Mouse (Mus musculus) forebrain, embryonic 16.5 days (tissue): ENCODE data around the gene Nfix. TPM values are rescaled to one million over a fixed set of nuclear protein-coding genes. Genes with fewer than 3 reads are reported as not detected.

Experiments used
- ATAC-seq: fragments of 200-750 bp; cut with Nextera tagmentation; 2 replicates; pipeline ENCODE4 v1.8.0; 2017; ENCODE audit warnings: mild to moderate bottlenecking, moderate library complexity
- H3K27ac ChIP-seq: fragments of 300-500 bp; sonication (generic); 2 replicates; pipeline ENCODE4 v1.5.1; 2014; ENCODE audit warnings: low read length, control low read depth
- H3K27me3 ChIP-seq: fragments of 300-500 bp; sonication (generic); replicated peaks from 2 replicates; pipeline ENCODE4 v1.6.1; 2014; ENCODE audit warnings: low read length; ENCODE audit not compliant: control insufficient read depth, insufficient read depth
- H3K36me3 ChIP-seq: fragments of 300-500 bp; sonication (generic); 2 replicates; pipeline ENCODE4 v1.6.1; 2014; ENCODE audit not compliant: control insufficient read depth, insufficient read depth
- H3K4me1 ChIP-seq: fragments of 300-500 bp; sonication (generic); replicated peaks from 2 replicates; pipeline ENCODE4 v1.6.1; 2014; ENCODE audit warnings: low read length; ENCODE audit not compliant: control insufficient read depth, insufficient read depth
- H3K4me2 ChIP-seq: fragments of 300-500 bp; sonication (generic); 2 replicates; pipeline ENCODE4 v1.6.1; 2014; ENCODE audit warnings: mild to moderate bottlenecking, low read length, control low read depth
- H3K4me3 ChIP-seq: fragments of 300-500 bp; sonication (generic); replicated peaks from 2 replicates; pipeline ENCODE4 v1.5.1; 2014; ENCODE audit warnings: mild to moderate bottlenecking, low read length, control low read depth
- H3K9ac ChIP-seq: fragments of 300-500 bp; sonication (generic); replicated peaks from 2 replicates; pipeline ENCODE4 v1.6.1; 2014; ENCODE audit warnings: low read depth, low read length, control low read depth
- H3K9me3 ChIP-seq: fragments of 300-500 bp; sonication (generic); 2 replicates; pipeline ENCODE4 v1.6.1; 2016; ENCODE audit warnings: low read length; ENCODE audit not compliant: control insufficient read depth
- WGBS: fragments of 180-500 bp; shearing (Covaris S2); extraction: QIAGEN DNeasy Blood & Tissue Kit; methylation state at CpG from one replicate; pipeline ENCODE4 v1.1.7; 2014; 5-methylcytosine and 5-hydroxymethylcytosine counted together
- polyA plus RNA-seq: library from polyadenylated mRNA; unstranded; fragments of >200 nt; fragmentation: Nextera tagmentation; extraction: Ambion mirVana; gene quantifications from 2 replicates; pipeline ENCODE4 v1.2.1, GENCODE M21; 2015

The Nfix gene
- polyA plus RNA-seq, 1 experiment from 2014 or later: 440 TPM

- no peaks in the 10 kb centered on the region for H3K36me3 ChIP-seq
- peak overlapping the region; percentile 81 for H3K4me2 ChIP-seq
- 9% methylated on average over 34 of the region's 34 CpGs for WGBS
- H3K4me1 ChIP-seq: peaks cover 53% of the 10 kb centered on the region
- H3K27ac ChIP-seq: peak overlapping the region; percentile 99
- no peaks in the 10 kb centered on the region for H3K9me3 ChIP-seq
- ATAC-seq: no peak
- H3K4me3 ChIP-seq: peak overlapping the region; percentile 49
- H3K9ac ChIP-seq: peak overlapping the region; percentile 81
- 0 out of 2 replicates have a peak, but pooled peaks cover 2% of the 10 kb centered on the region for H3K27me3 ChIP-seq
These were observed 28.2 kb downstream of the Nfix start for GRCm38 (mm10) chr8:84771941-84772378.

GRCm38 (mm10) chr8:84771000-84771687 is 29.0 kb downstream of the Nfix start:
- peak overlapping the region; percentile 81 for H3K9ac ChIP-seq
- peaks cover 53% of the 10 kb centered on the region for H3K4me1 ChIP-seq
- peak overlapping the region; percentile 99 for H3K27ac ChIP-seq
- no peaks in the 10 kb centered on the region for H3K27me3 ChIP-seq
- no peaks in the 10 kb centered on the region for H3K36me3 ChIP-seq
- peak overlapping the region; percentile 81 for H3K4me2 ChIP-seq
- WGBS: 27% methylated on average over 5 of the region's 5 CpGs
- H3K4me3 ChIP-seq: peak overlapping the region; percentile 49
- ATAC-seq: no peak
- no peaks in the 10 kb centered on the region for H3K9me3 ChIP-seq

- 20% methylated on average over 12 of the region's 12 CpGs for WGBS
- Histone ChIP-seq H3K9ac (peak overlapping the region; percentile 81), H3K27me3 (no peaks in the 10 kb centered on the region), H3K27ac (peak overlapping the region; percentile 99), H3K36me3 (no peaks in the 10 kb centered on the region), H3K4me3 (peak overlapping the region; percentile 49), H3K4me1 (peaks cover 53% of the 10 kb centered on the region), H3K4me2 (peak overlapping the region; percentile 81), H3K9me3 (no peaks in the 10 kb centered on the region)
- ATAC-seq: no peak
These were observed 29.8 kb downstream of the Nfix start for GRCm38 (mm10) chr8:84770100-84770953.

- Histone ChIP-seq H3K9ac (peak overlapping the region; percentile 81), H3K27me3 (no peaks in the 10 kb centered on the region), H3K4me3 (peak overlapping the region; percentile 49), H3K4me1 (peaks cover 54% of the 10 kb centered on the region), H3K27ac (peak overlapping the region; percentile 99), H3K9me3 (no peaks in the 10 kb centered on the region), H3K36me3 (no peaks in the 10 kb centered on the region), H3K4me2 (peak overlapping the region; percentile 81)
- 61% methylated on average over 8 of the region's 8 CpGs for WGBS
- ATAC-seq: no peak
These were observed 30.8 kb downstream of the Nfix start for GRCm38 (mm10) chr8:84769324-84769723.

- Histone ChIP-seq H3K36me3 (no peaks in the 10 kb centered on the region), H3K9ac (peak overlapping the region; percentile 81), H3K9me3 (no peaks in the 10 kb centered on the region), H3K4me2 (peak overlapping the region; percentile 81), H3K27ac (peak overlapping the region; percentile 99), H3K4me1 (peaks cover 62% of the 10 kb centered on the region), H3K4me3 (peak overlapping the region; percentile 49), H3K27me3 (no peaks in the 10 kb centered on the region)
- 67% methylated on average over 14 of the region's 14 CpGs for WGBS
- no peak for ATAC-seq
These were observed 31.6 kb downstream of the Nfix start for GRCm38 (mm10) chr8:84768343-84769095.

- Histone ChIP-seq H3K27ac (peak overlapping the region; percentile 72), H3K9ac (peak overlapping the region; percentile 60), H3K4me1 (peaks cover 64% of the 10 kb centered on the region), H3K4me2 (peak overlapping the region; percentile 81), H3K27me3 (no peaks in the 10 kb centered on the region), H3K9me3 (no peaks in the 10 kb centered on the region), H3K4me3 (peak overlapping the region; percentile 49), H3K36me3 (peaks cover 3% of the 10 kb centered on the region; the same call in 1 of the 2 replicates)
- no peak for ATAC-seq
- 57% methylated on average over 10 of the region's 10 CpGs for WGBS
These were observed 32.9 kb downstream of the Nfix start for GRCm38 (mm10) chr8:84767221-84767620.

- Histone ChIP-seq H3K9ac (peak overlapping the region; percentile 60), H3K4me3 (peak overlapping the region; percentile 49), H3K27ac (peak overlapping the region; percentile 65), H3K4me2 (peak overlapping the region; percentile 81), H3K4me1 (peaks cover 69% of the 10 kb centered on the region), H3K36me3 (peaks cover 6% of the 10 kb centered on the region; the same call in 1 of the 2 replicates), H3K9me3 (no peaks in the 10 kb centered on the region), H3K27me3 (no peaks in the 10 kb centered on the region)
- 35% methylated on average over 9 of the region's 9 CpGs for WGBS
- ATAC-seq: no peak
These were observed 33.7 kb downstream of the Nfix start for GRCm38 (mm10) chr8:84766422-84766821.

- Histone ChIP-seq H3K4me1 (peaks cover 72% of the 10 kb centered on the region), H3K9ac (peak overlapping the region; percentile 60), H3K36me3 (peaks cover 6% of the 10 kb centered on the region; the same call in 1 of the 2 replicates), H3K9me3 (no peaks in the 10 kb centered on the region), H3K4me3 (peak overlapping the region; percentile 49), H3K27ac (peak overlapping the region; percentile 65), H3K27me3 (no peaks in the 10 kb centered on the region), H3K4me2 (peak overlapping the region; percentile 81)
- no peak for ATAC-seq
- WGBS: 2% methylated on average over 10 of the region's 10 CpGs
These were observed 34.5 kb downstream of the Nfix start for GRCm38 (mm10) chr8:84765629-84766028.
